Mouse (Mus musculus): ENCODE measurements around the gene Sbf2. TPM values are rescaled to one million over a fixed set of nuclear protein-coding genes. Genes with fewer than 3 reads are reported as not detected.
A peak's percentile ranks its signal among the peaks of the same experiment; 100 is the strongest.

Gene Sbf2
- total and polyA plus RNA-seq, 2 experiments from 2014 or later: 21.3 to 64.6 TPM

DNA sequence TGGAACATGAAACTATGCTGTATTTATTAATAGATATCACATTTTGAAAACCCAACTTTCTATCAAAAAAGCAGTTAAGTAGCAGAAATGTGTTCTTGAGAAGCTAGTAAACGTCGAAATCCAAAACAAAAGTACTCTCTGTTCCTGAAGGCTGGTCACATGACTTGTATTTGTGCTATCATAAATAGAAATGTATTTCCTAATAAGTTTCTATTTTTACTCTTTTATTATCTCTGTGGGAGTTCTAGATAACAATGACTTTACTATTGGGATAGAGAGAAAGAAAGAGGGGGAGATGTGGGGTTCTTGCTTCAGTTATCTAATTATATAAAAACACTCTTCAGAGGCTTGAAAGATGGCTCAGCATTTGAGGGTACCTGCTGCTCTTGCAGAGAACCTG, 29.5 kb downstream of the Sbf2 start:
- Histone ChIP-seq H3K4me3 (ENCODE audit: low read depth, low read length) (no peak overlapping the region), H3K27ac (ENCODE audit: low read depth) (0 out of 2 replicates have a peak overlapping the region, but pooled peaks have one; percentile 20), H3K27me3 (ENCODE audit: control insufficient read depth, insufficient read depth, low read length) (no peaks in the 10 kb centered on the region), H3K4me2 (ENCODE audit: low read depth, low read length) (no peak overlapping the region), H3K9me3 (replicated peaks; ENCODE audit: control insufficient read depth, low read length) (no peaks in the 10 kb centered on the region), H3K9ac (replicated peaks; ENCODE audit: low read depth, low read length) (no peak overlapping the region), H3K4me1 (ENCODE audit: control insufficient read depth, insufficient read depth) (peaks cover 7% of the 10 kb centered on the region; the same call in 1 of the 2 replicates), H3K36me3 (replicated peaks; ENCODE audit: control insufficient read depth, insufficient read depth, low read length) (no peaks in the 10 kb centered on the region; the same call in 1 of the 2 replicates)
- WGBS: 21% methylated on average over 2 of the region's 2 CpGs
- no peak for ATAC-seq (ENCODE audit: insufficient read depth, low read depth)
- TF ChIP-seq EP300 (IDR thresholded peaks at IDR 0.05; ENCODE audit: low read depth) (no peak), CTCF (IDR thresholded peaks at IDR 0.05; ENCODE audit: low read depth) (no peak)
- DNase-seq (ENCODE audit: low spot score): peak; percentile 16

GRCm38 (mm10) chr7:110584159-110584558, 30.6 kb downstream of the Sbf2 start:
- Histone ChIP-seq H3K4me2 (ENCODE audit: low read depth, low read length) (no peak overlapping the region), H3K9ac (replicated peaks; ENCODE audit: low read depth, low read length) (no peak overlapping the region), H3K36me3 (replicated peaks; ENCODE audit: control insufficient read depth, insufficient read depth, low read length) (no peaks in the 10 kb centered on the region), H3K4me1 (ENCODE audit: control insufficient read depth, insufficient read depth) (peaks cover 7% of the 10 kb centered on the region; the same call in 1 of the 2 replicates), H3K4me3 (ENCODE audit: low read depth, low read length) (no peak overlapping the region), H3K27ac (ENCODE audit: low read depth) (0 out of 2 replicates have a peak overlapping the region, but pooled peaks have one; percentile 25), H3K9me3 (replicated peaks; ENCODE audit: control insufficient read depth, low read length) (no peaks in the 10 kb centered on the region), H3K27me3 (ENCODE audit: control insufficient read depth, insufficient read depth, low read length) (no peaks in the 10 kb centered on the region)
- DNase-seq (ENCODE audit: low spot score) (no peak), ATAC-seq (ENCODE audit: insufficient read depth, low read depth) (no peak)
- 63% methylated on average over 2 of the region's 2 CpGs for WGBS
- TF ChIP-seq EP300 (IDR thresholded peaks at IDR 0.05; ENCODE audit: low read depth): no peak

DNA sequence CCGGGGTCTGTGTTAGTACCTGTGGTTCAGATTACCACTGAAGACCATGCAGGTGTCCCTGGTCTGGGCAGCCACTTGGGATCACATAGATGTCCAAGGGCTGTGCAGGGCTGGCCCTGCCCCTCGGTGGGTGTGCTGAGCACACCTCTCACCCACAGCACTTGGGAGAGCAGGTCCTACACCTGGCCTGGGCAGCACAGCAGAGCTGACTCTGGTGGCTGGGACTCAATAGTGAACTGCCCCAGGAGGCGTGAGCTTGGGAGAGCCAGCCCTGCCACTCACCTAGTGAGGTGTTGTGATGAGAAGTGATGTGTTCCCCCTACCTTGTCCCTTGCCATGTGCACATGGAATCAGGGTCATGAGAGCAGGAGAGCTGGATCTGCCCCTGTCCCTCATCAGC, 31.0 kb downstream of the Sbf2 start:
- 91% methylated on average over 3 of the region's 3 CpGs for WGBS
- no peak overlapping the region for H3K27ac ChIP-seq (ENCODE audit: low read depth)

DNA sequence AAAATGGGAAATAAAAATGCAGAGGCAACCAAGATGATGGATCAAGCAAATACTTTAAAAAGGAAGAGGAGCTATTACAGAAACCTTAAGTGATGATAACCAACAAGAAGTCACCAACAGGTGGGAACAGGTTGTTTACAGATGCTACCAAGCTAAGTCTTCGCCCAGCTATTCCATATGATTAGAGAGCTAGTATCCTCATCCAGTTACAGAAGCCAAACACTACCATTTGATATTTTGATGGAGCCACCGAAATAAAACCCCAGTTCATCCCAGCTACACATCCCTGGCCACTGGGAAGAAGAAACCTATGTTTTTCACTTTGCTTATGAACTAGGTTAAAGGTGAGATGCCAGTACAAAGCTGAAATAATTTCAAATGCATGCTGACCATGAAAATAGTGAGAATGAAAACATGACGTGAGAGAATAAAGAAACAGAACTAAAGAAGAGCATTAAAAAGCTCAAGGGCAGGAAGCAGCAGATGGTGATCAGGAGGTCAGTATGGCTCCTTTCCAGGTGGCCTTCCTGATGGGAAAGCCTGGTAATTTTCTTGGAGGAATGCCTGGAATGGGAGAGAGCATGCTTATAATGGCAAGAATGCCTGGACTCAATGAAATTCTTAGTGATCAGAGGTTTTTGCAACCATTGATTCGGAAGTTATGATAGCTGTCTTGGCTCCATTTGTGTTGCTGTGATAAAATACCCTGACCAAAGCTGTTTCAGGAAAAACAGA, 48.7 kb downstream of the Sbf2 start:
- H3K27ac ChIP-seq (ENCODE audit: low read depth): no peak overlapping the region
- H3K9ac ChIP-seq (replicated peaks; ENCODE audit: low read depth, low read length): no peak overlapping the region
- H3K9me3 ChIP-seq (replicated peaks; ENCODE audit: control insufficient read depth, low read length): peaks cover 5% of the 10 kb centered on the region; the same call in 1 of the 2 replicates
- no peak overlapping the region for H3K4me2 ChIP-seq (ENCODE audit: low read depth, low read length)
- H3K36me3 ChIP-seq (replicated peaks; ENCODE audit: control insufficient read depth, insufficient read depth, low read length): no peaks in the 10 kb centered on the region
- TF ChIP-seq CTCF (IDR thresholded peaks at IDR 0.05; ENCODE audit: low read depth) (no peak), EP300 (IDR thresholded peaks at IDR 0.05; ENCODE audit: low read depth) (no peak)
- H3K27me3 ChIP-seq (ENCODE audit: control insufficient read depth, insufficient read depth, low read length): no peaks in the 10 kb centered on the region
- DNase-seq (ENCODE audit: low spot score) (no peak), ATAC-seq (ENCODE audit: insufficient read depth, low read depth) (no peak)
- WGBS: 75% methylated on average over 4 of the region's 4 CpGs
- no peaks in the 10 kb centered on the region; the same call in 1 of the 2 replicates for H3K4me1 ChIP-seq (ENCODE audit: control insufficient read depth, insufficient read depth)
- no peak overlapping the region for H3K4me3 ChIP-seq (ENCODE audit: low read depth, low read length)

More for the DNA sequence above, 31.0 kb downstream of the Sbf2 start:
- H3K4me2 ChIP-seq (ENCODE audit: low read depth, low read length): no peak overlapping the region
- DNase-seq (ENCODE audit: low spot score) (no peak), ATAC-seq (ENCODE audit: insufficient read depth, low read depth) (no peak)
- no peaks in the 10 kb centered on the region for H3K27me3 ChIP-seq (ENCODE audit: control insufficient read depth, insufficient read depth, low read length)
- no peak overlapping the region for H3K9ac ChIP-seq (replicated peaks; ENCODE audit: low read depth, low read length)
- peaks cover 7% of the 10 kb centered on the region; the same call in 1 of the 2 replicates for H3K4me1 ChIP-seq (ENCODE audit: control insufficient read depth, insufficient read depth)
- no peak overlapping the region for H3K4me3 ChIP-seq (ENCODE audit: low read depth, low read length)
- no peaks in the 10 kb centered on the region for H3K9me3 ChIP-seq (replicated peaks; ENCODE audit: control insufficient read depth, low read length)
- TF ChIP-seq CTCF (IDR thresholded peaks at IDR 0.05; ENCODE audit: low read depth): no peak
- no peaks in the 10 kb centered on the region for H3K36me3 ChIP-seq (replicated peaks; ENCODE audit: control insufficient read depth, insufficient read depth, low read length)

DNA sequence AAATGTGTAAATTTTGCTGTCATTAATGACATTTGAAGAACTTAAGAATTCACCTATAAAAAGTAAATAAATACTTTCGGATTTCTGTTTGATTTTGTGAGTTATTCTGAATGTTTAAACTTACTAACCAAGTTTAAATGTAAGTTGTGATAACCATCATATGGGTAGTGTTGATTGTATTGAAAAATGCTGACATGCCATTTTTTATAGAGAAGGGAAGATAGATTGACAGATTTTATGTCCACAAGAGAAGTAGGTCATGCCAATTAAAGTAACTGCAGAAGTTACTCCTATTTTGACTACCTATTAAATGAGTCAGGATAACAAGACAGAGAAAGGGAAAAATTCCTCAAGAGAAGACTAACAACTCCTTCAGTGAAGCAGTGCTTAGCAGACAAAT, 53.1 kb downstream of the Sbf2 start:
- 0 out of 2 replicates have a peak, but pooled peaks cover 7% of the 10 kb centered on the region for H3K36me3 ChIP-seq (replicated peaks; ENCODE audit: control insufficient read depth, insufficient read depth, low read length)
- H3K4me3 ChIP-seq (ENCODE audit: low read depth, low read length): no peak overlapping the region
- 93% methylated on average over 1 of the region's 1 CpGs for WGBS
- H3K4me1 ChIP-seq (ENCODE audit: control insufficient read depth, insufficient read depth): no peaks in the 10 kb centered on the region; the same call in 1 of the 2 replicates
- no peak overlapping the region for H3K4me2 ChIP-seq (ENCODE audit: low read depth, low read length)
- DNase-seq (ENCODE audit: low spot score): no peak
- H3K27me3 ChIP-seq (ENCODE audit: control insufficient read depth, insufficient read depth, low read length): no peaks in the 10 kb centered on the region
- TF ChIP-seq CTCF (IDR thresholded peaks at IDR 0.05; ENCODE audit: low read depth): no peak
- no peak for TF ChIP-seq EP300 (IDR thresholded peaks at IDR 0.05; ENCODE audit: low read depth)
- no peaks in the 10 kb centered on the region for H3K9me3 ChIP-seq (replicated peaks; ENCODE audit: control insufficient read depth, low read length)
- no peak overlapping the region for H3K27ac ChIP-seq (ENCODE audit: low read depth)
- ATAC-seq (ENCODE audit: insufficient read depth, low read depth): no peak
- no peak overlapping the region for H3K9ac ChIP-seq (replicated peaks; ENCODE audit: low read depth, low read length)

- Histone ChIP-seq H3K4me3 (ENCODE audit: low read depth, low read length) (no peak overlapping the region), H3K27me3 (ENCODE audit: control insufficient read depth, insufficient read depth, low read length) (no peaks in the 10 kb centered on the region), H3K4me1 (ENCODE audit: control insufficient read depth, insufficient read depth) (no peaks in the 10 kb centered on the region), H3K9ac (replicated peaks; ENCODE audit: low read depth, low read length) (no peak overlapping the region), H3K27ac (ENCODE audit: low read depth) (no peak overlapping the region), H3K36me3 (replicated peaks; ENCODE audit: control insufficient read depth, insufficient read depth, low read length) (0 out of 2 replicates have a peak, but pooled peaks cover 7% of the 10 kb centered on the region), H3K9me3 (replicated peaks; ENCODE audit: control insufficient read depth, low read length) (no peaks in the 10 kb centered on the region), H3K4me2 (ENCODE audit: low read depth, low read length) (no peak overlapping the region)
- no peak for ATAC-seq (ENCODE audit: insufficient read depth, low read depth)
- DNase-seq (ENCODE audit: low spot score): no peak
- TF ChIP-seq EP300 (IDR thresholded peaks at IDR 0.05; ENCODE audit: low read depth): no peak
- TF ChIP-seq CTCF (IDR thresholded peaks at IDR 0.05; ENCODE audit: low read depth): no peak
Observed at GRCm38 (mm10) chr7:110557001-110557400, 57.7 kb downstream of the Sbf2 start.

Data from heart, postnatal 0 days (tissue).